Mouse (Mus musculus): ENCODE measurements at regions not wholly inside any gene's neighbourhood (a gene's known extent, or its start where the extent isn't known, plus 50 kb on each side); places are given as distances from the start of the nearest gene placed in this dataset.
A peak's percentile ranks its signal among the peaks of the same experiment; 100 is the strongest.

- Histone ChIP-seq H3K27me3 (ENCODE audit: control insufficient read depth, insufficient read depth, low read length) (no peaks in the 10 kb centered on the region), H3K36me3 (ENCODE audit: control insufficient read depth, insufficient read depth, low read length) (no peaks in the 10 kb centered on the region), H3K27ac (ENCODE audit: insufficient read depth, low read length) (no peak overlapping the region), H3K4me1 (ENCODE audit: control insufficient read depth, insufficient read depth, insufficient read length) (no peaks in the 10 kb centered on the region), H3K4me3 (ENCODE audit: extremely low read depth, insufficient read depth, insufficient read length) (no peak overlapping the region)
- no peak for DNase-seq (ENCODE audit: low read depth in 1 of 2, low spot score in 2 of 2)
- TF ChIP-seq CTCF (IDR thresholded peaks at IDR 0.05; ENCODE audit: extremely low read depth, insufficient read depth, insufficient read length, insufficient replicate concordance) (no peak), POLR2A (IDR thresholded peaks at IDR 0.05; ENCODE audit: low read depth, low read length) (no peak)
- WGBS, result 84% methylated on average over 3 of the region's 3 CpGs
These were observed 96.0 kb downstream of the Epdr1 start for GRCm38 (mm10) chr13:19523686-19524085.

GRCm38 (mm10) chr13:19517938-19518777, 101.6 kb downstream of the Epdr1 start:
- Histone ChIP-seq H3K4me1 (ENCODE audit: control insufficient read depth, insufficient read depth, insufficient read length) (no peaks in the 10 kb centered on the region), H3K36me3 (ENCODE audit: control insufficient read depth, insufficient read depth, low read length) (no peaks in the 10 kb centered on the region), H3K4me3 (ENCODE audit: extremely low read depth, insufficient read depth, insufficient read length) (no peak overlapping the region), H3K27ac (ENCODE audit: insufficient read depth, low read length) (no peak overlapping the region), H3K27me3 (ENCODE audit: control insufficient read depth, insufficient read depth, low read length) (no peaks in the 10 kb centered on the region)
- 60% methylated on average over 9 of the region's 9 CpGs for WGBS
- DNase-seq (ENCODE audit: low read depth in 1 of 2, low spot score in 2 of 2), result peak in 1 of 2 experiments; percentile 0
- no peak for TF ChIP-seq POLR2A (IDR thresholded peaks at IDR 0.05; ENCODE audit: low read depth, low read length)
- TF ChIP-seq CTCF (IDR thresholded peaks at IDR 0.05; ENCODE audit: extremely low read depth, insufficient read depth, insufficient read length, insufficient replicate concordance), result no peak

GRCm38 (mm10) chr13:19514844-19515555, 104.7 kb downstream of the Epdr1 start:
- TF ChIP-seq CTCF (IDR thresholded peaks at IDR 0.05; ENCODE audit: extremely low read depth, insufficient read depth, insufficient read length, insufficient replicate concordance) (no peak), POLR2A (IDR thresholded peaks at IDR 0.05; ENCODE audit: low read depth, low read length) (no peak)
- WGBS, result 78% methylated on average over 3 of the region's 3 CpGs
- Histone ChIP-seq H3K27me3 (ENCODE audit: control insufficient read depth, insufficient read depth, low read length) (no peaks in the 10 kb centered on the region), H3K4me3 (ENCODE audit: extremely low read depth, insufficient read depth, insufficient read length) (no peak overlapping the region), H3K36me3 (ENCODE audit: control insufficient read depth, insufficient read depth, low read length) (no peaks in the 10 kb centered on the region), H3K27ac (ENCODE audit: insufficient read depth, low read length) (no peak overlapping the region), H3K4me1 (ENCODE audit: control insufficient read depth, insufficient read depth, insufficient read length) (no peaks in the 10 kb centered on the region)
- no peak for DNase-seq (ENCODE audit: low read depth in 1 of 2, low spot score in 2 of 2)

GRCm38 (mm10) chr13:19506543-19506942, 110.9 kb upstream of the Stard3nl start:
- Histone ChIP-seq H3K27me3 (ENCODE audit: control insufficient read depth, insufficient read depth, low read length) (no peaks in the 10 kb centered on the region; the same call in 1 of the 2 replicates), H3K27ac (ENCODE audit: insufficient read depth, low read length) (no peak overlapping the region), H3K4me1 (ENCODE audit: control insufficient read depth, insufficient read depth, insufficient read length) (no peaks in the 10 kb centered on the region), H3K36me3 (ENCODE audit: control insufficient read depth, insufficient read depth, low read length) (no peaks in the 10 kb centered on the region), H3K4me3 (ENCODE audit: extremely low read depth, insufficient read depth, insufficient read length) (no peak overlapping the region)
- WGBS, result 52% methylated on average over 3 of the region's 3 CpGs
- TF ChIP-seq POLR2A (IDR thresholded peaks at IDR 0.05; ENCODE audit: low read depth, low read length), result no peak
- TF ChIP-seq CTCF (IDR thresholded peaks at IDR 0.05; ENCODE audit: extremely low read depth, insufficient read depth, insufficient read length, insufficient replicate concordance), result no peak
- DNase-seq (ENCODE audit: low read depth in 1 of 2, low spot score in 2 of 2), result no peak

GRCm38 (mm10) chr13:19504241-19504640, 108.6 kb upstream of the Stard3nl start:
- TF ChIP-seq CTCF (IDR thresholded peaks at IDR 0.05; ENCODE audit: extremely low read depth, insufficient read depth, insufficient read length, insufficient replicate concordance) (no peak), POLR2A (IDR thresholded peaks at IDR 0.05; ENCODE audit: low read depth, low read length) (no peak)
- no peaks in the 10 kb centered on the region for H3K4me1 ChIP-seq (ENCODE audit: control insufficient read depth, insufficient read depth, insufficient read length)
- no peak for DNase-seq (ENCODE audit: low read depth in 1 of 2, low spot score in 2 of 2)

GRCm38 (mm10) chr13:19482198-19482597, 86.6 kb upstream of the Stard3nl start:
- Histone ChIP-seq H3K4me1 (ENCODE audit: control insufficient read depth, insufficient read depth, insufficient read length) (no peaks in the 10 kb centered on the region), H3K4me3 (ENCODE audit: extremely low read depth, insufficient read depth, insufficient read length) (no peak overlapping the region), H3K36me3 (ENCODE audit: control insufficient read depth, insufficient read depth, low read length) (no peaks in the 10 kb centered on the region), H3K27ac (ENCODE audit: insufficient read depth, low read length) (no peak overlapping the region), H3K27me3 (ENCODE audit: control insufficient read depth, insufficient read depth, low read length) (no peaks in the 10 kb centered on the region)
- TF ChIP-seq CTCF (IDR thresholded peaks at IDR 0.05; ENCODE audit: extremely low read depth, insufficient read depth, insufficient read length, insufficient replicate concordance) (no peak), POLR2A (IDR thresholded peaks at IDR 0.05; ENCODE audit: low read depth, low read length) (no peak)
- no peak for DNase-seq (ENCODE audit: low read depth in 1 of 2, low spot score in 2 of 2)
- 57% methylated on average over 3 of the region's 3 CpGs for WGBS

More at GRCm38 (mm10) chr13:19504241-19504640, 108.6 kb upstream of the Stard3nl start:
- Histone ChIP-seq H3K27ac (ENCODE audit: insufficient read depth, low read length) (no peak overlapping the region), H3K36me3 (ENCODE audit: control insufficient read depth, insufficient read depth, low read length) (no peaks in the 10 kb centered on the region), H3K4me3 (ENCODE audit: extremely low read depth, insufficient read depth, insufficient read length) (no peak overlapping the region), H3K27me3 (ENCODE audit: control insufficient read depth, insufficient read depth, low read length) (no peaks in the 10 kb centered on the region; the same call in 1 of the 2 replicates)
